Mouse (Mus musculus): ENCODE measurements at regions not wholly inside any gene's neighbourhood (a gene's known extent, or its start where the extent isn't known, plus 50 kb on each side); places are given as distances from the start of the nearest gene placed in this dataset.

DNA sequence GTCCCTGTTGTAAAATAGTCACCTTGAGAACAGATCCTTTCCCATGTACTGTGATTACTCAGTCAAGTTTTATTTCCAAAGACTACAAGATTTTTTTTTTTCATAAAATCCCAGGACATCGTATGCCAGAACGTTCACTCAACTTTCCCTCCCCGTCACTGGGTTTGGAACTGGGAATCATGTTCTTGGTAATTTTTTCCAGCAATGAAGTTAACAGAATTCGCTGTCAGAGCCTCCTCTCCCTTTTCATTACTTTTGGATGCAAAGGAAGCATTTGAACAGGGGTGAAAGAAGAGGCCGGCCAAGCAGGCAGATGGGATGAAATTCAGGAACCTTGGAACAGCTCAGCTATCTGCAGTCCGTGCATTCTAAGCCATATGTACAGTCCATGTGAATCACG lies 589.7 kb upstream of the Clint1 start:
- TF ChIP-seq POLR2A (IDR thresholded peaks at IDR 0.05; ENCODE audit: borderline replicate concordance, extremely low read depth, low read depth, low read length) (no peak), CTCF (IDR thresholded peaks at IDR 0.05; ENCODE audit: insufficient read depth, low read length) (no peak)

Data from lung, adult 2 months (tissue).